Mouse (Mus musculus): ENCODE results near the gene Wdr20. TPM values are rescaled to one million over a fixed set of nuclear protein-coding genes. Genes with fewer than 3 reads are reported as not detected.

Gene Wdr20
- polyA plus RNA-seq (2015; fragmentation: Illumina TruSeq; extraction: RNeasy Lipid Tissue Mini Kit (QIAGEN cat#74804); ENCODE audit: low read depth, low replicate concordance), result 29.1 TPM

GRCm38 (mm10) chr12:110737170-110738157 lies at the start of gene Wdr20:
Wdr20 (plus strand) TSS chr12:110737944.

GRCm38 (mm10) chr12:110702556-110702955 lies 35.2 kb upstream of the Wdr20 start, which contains the start of gene Hsp90aa1:
Hsp90aa1 (minus strand) TSS chr12:110702728.

DNA sequence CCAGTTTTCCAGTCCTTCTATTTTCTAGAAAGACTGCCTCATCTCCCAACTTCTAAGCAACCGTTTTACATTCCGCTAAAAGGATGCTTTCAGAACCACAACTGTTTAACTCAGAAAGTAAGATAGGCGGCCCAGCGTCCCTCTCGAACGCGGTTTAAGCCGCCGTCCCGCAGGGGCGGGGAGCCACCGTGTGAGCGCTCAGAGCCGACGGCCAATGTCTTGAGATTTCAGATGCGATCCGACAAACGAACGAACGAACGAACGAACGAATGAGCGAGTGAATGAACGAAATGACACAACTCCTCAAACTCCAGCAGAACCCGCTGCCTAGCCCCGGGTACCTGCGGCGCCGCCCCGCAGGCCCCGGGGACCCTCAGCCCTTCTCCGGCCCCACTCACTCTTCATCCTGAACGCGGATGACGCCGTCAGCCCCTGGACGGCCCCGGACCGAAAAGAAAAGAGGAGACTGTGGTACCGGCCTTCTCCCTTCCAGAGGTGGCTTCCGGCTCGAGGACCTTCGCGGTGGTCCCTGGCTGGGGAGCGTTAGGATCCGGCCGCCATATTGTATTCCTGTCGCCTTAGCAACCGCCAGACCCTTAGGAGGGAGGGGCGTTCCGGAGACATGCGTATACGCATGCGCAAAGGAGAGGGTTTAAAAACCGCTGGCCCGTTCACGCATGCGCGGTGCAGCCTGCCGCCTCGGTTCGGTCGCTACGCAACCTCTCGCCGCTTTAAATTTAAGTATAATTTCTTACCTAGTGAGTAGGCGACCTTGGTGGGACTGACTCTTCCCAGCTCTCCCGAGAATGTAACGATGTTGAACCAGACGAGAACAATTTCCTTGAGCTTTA lies 102.8 kb downstream of the Wdr20 start, which contains the start of gene Mok:
TSS of gene Mok (minus strand) at position 592 of the 851 bp plus-strand sequence.

GRCm38 (mm10) chr12:110850010-110850928 lies 112.5 kb downstream of the Wdr20 start, which contains the start of gene Zfp839:
Zfp839 (plus strand) TSS chr12:110850253.

Other genes with a start within 250 kb of the Wdr20 start
- 174 TPM for gene Dync1h1, start 136.5 kb upstream of the Wdr20 start, polyA plus RNA-seq (2015; fragmentation: Illumina TruSeq; extraction: RNeasy Lipid Tissue Mini Kit (QIAGEN cat#74804); ENCODE audit: low read depth, low replicate concordance)
- gene 1700001K19Rik, start 55.3 kb upstream of the Wdr20 start, polyA plus RNA-seq (2015; fragmentation: Illumina TruSeq; extraction: RNeasy Lipid Tissue Mini Kit (QIAGEN cat#74804); ENCODE audit: low read depth, low replicate concordance), result not detected
- 984 TPM for gene Hsp90aa1, start 35.2 kb upstream of the Wdr20 start, polyA plus RNA-seq (2015; fragmentation: Illumina TruSeq; extraction: RNeasy Lipid Tissue Mini Kit (QIAGEN cat#74804); ENCODE audit: low read depth, low replicate concordance)
- 10.5 TPM for gene Mok, start 103.0 kb downstream of the Wdr20 start, polyA plus RNA-seq (2015; fragmentation: Illumina TruSeq; extraction: RNeasy Lipid Tissue Mini Kit (QIAGEN cat#74804); ENCODE audit: low read depth, low replicate concordance)
- 6.4 TPM for gene Zfp839, start 112.3 kb downstream of the Wdr20 start, polyA plus RNA-seq (2015; fragmentation: Illumina TruSeq; extraction: RNeasy Lipid Tissue Mini Kit (QIAGEN cat#74804); ENCODE audit: low read depth, low replicate concordance)
- 110 TPM for gene Cinp, start 151.2 kb downstream of the Wdr20 start, polyA plus RNA-seq (2015; fragmentation: Illumina TruSeq; extraction: RNeasy Lipid Tissue Mini Kit (QIAGEN cat#74804); ENCODE audit: low read depth, low replicate concordance)
- 25.5 TPM for gene Tecpr2, start 151.3 kb downstream of the Wdr20 start, polyA plus RNA-seq (2015; fragmentation: Illumina TruSeq; extraction: RNeasy Lipid Tissue Mini Kit (QIAGEN cat#74804); ENCODE audit: low read depth, low replicate concordance)
- gene Ankrd9, start 241.1 kb downstream of the Wdr20 start, polyA plus RNA-seq (2015; fragmentation: Illumina TruSeq; extraction: RNeasy Lipid Tissue Mini Kit (QIAGEN cat#74804); ENCODE audit: low read depth, low replicate concordance), result 13.0 TPM